Comparison of ENCODE assay signal across 19 mouse cellular contexts in the genomic region with DNA sequence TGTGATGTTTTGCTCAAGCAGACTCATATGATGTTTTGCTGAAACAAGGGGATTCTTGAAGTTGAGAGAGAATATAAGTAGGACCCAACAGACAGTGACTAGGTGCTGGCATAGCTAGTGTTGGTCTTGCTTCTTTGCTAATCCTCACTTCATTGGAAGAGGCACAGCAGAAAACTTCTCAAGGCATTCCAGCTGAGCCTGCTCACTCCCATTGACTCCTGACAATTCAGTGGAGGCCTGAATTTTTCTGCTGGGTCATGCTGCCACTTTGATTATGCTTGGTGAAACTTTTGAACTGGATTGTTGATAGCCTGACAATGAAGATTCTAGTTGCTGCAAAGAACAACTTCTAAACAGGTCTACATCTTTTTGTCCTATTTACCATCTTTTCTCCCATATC.
DNase-seq lines count a peak whose midpoint lies in the region; ATAC-seq lines count a peak whose summit lies in the region.
"Had no signal": no experiment of that assay in that cellular context is flagged by ENCODE, and none has a peak within 500 bp of the region (broad histone marks: within the 10 kb centered on the region; RNA-seq: fewer than 3 reads in every experiment).

No protein-coding gene starts in this region.

- no peak for DNase-seq in midbrain, embryonic 11.5 days (ENCODE audit: low spot score, missing footprints)
- DNase-seq in midbrain, embryonic 10.5 days (ENCODE audit: low spot score) = no peak
- DNase-seq: adrenal gland, adult 2 months; adrenal gland, adult 8-10 months; adrenal gland, postnatal 10 days; adrenal gland, postnatal 14 days; adrenal gland, postnatal 25 days; adrenal gland, postnatal 36 days; B cell, adult 2 months; cerebellum, adult 11 months; cerebellum, adult 11-12 months; cerebellum, adult 18-20 months had no signal

- peak; percentile 66 for ATAC-seq in midbrain, embryonic 11.5 days (ENCODE audit: low FRiP score)
- ATAC-seq in midbrain, embryonic 12.5 days (ENCODE audit: low FRiP score, low read depth) = peak; percentile 69; the same call in 1 of the 2 replicates
- no peak for ATAC-seq in midbrain, embryonic 15.5 days (replicated peaks)
- ATAC-seq: activated CD4-positive, CD25-positive, alpha-beta regulatory T cell, adult 4 months; CD4-positive, CD25-positive, alpha-beta regulatory T cell, adult 4 months; Patski had no signal

- H3K4me3 ChIP-seq in midbrain, embryonic 11.5 days (ENCODE audit: low read depth, low read length) = no peak overlapping the region
- H3K4me3 ChIP-seq in midbrain, embryonic 10.5 days = no peak overlapping the region
- H3K4me3 ChIP-seq in midbrain, embryonic 12.5 days = no peak overlapping the region
- H3K4me3 ChIP-seq in midbrain, embryonic 15.5 days = no peak overlapping the region

- H3K4me2 ChIP-seq in midbrain, embryonic 11.5 days = no peak overlapping the region
- H3K4me2 ChIP-seq in midbrain, embryonic 12.5 days (replicated peaks) = no peak overlapping the region
- H3K4me2 ChIP-seq in midbrain, embryonic 15.5 days = no peak overlapping the region

- H3K4me1 ChIP-seq in midbrain, embryonic 11.5 days (ENCODE audit: control insufficient read depth, insufficient read depth, low read length) = no peaks in the 10 kb centered on the region
- H3K4me1 ChIP-seq in midbrain, embryonic 10.5 days = no peaks in the 10 kb centered on the region
- H3K4me1 ChIP-seq in midbrain, embryonic 12.5 days = no peaks in the 10 kb centered on the region
- no peaks in the 10 kb centered on the region for H3K4me1 ChIP-seq in midbrain, embryonic 15.5 days

- H3K36me3 ChIP-seq in midbrain, embryonic 11.5 days (ENCODE audit: control insufficient read depth, insufficient read depth, low read length) = no peaks in the 10 kb centered on the region
- H3K36me3 ChIP-seq in midbrain, embryonic 10.5 days = no peaks in the 10 kb centered on the region
- H3K36me3 ChIP-seq in midbrain, embryonic 12.5 days = no peaks in the 10 kb centered on the region
- no peaks in the 10 kb centered on the region for H3K36me3 ChIP-seq in midbrain, embryonic 15.5 days (replicated peaks)
- H3K36me3 ChIP-seq: G1E had no signal

- H3K9ac ChIP-seq in midbrain, embryonic 11.5 days (ENCODE audit: low read length) = no peak overlapping the region
- H3K9ac ChIP-seq in midbrain, embryonic 12.5 days (replicated peaks) = no peak overlapping the region
- no peak overlapping the region for H3K9ac ChIP-seq in midbrain, embryonic 15.5 days

- H3K9me3 ChIP-seq in midbrain, embryonic 11.5 days (ENCODE audit: control insufficient read depth, low read length) = no peaks in the 10 kb centered on the region
- no peaks in the 10 kb centered on the region for H3K9me3 ChIP-seq in midbrain, embryonic 10.5 days (replicated peaks)
- no peaks in the 10 kb centered on the region for H3K9me3 ChIP-seq in midbrain, embryonic 12.5 days
- no peaks in the 10 kb centered on the region for H3K9me3 ChIP-seq in midbrain, embryonic 15.5 days
- H3K9me3 ChIP-seq: G1E had no signal

- no peaks in the 10 kb centered on the region for H3K27me3 ChIP-seq in midbrain, embryonic 11.5 days (ENCODE audit: control insufficient read depth, insufficient read depth, low read length)
- H3K27me3 ChIP-seq in midbrain, embryonic 10.5 days (ENCODE audit: low read depth, poor library complexity, severe bottlenecking) = no peaks in the 10 kb centered on the region
- H3K27me3 ChIP-seq in midbrain, embryonic 12.5 days = no peaks in the 10 kb centered on the region
- no peaks in the 10 kb centered on the region for H3K27me3 ChIP-seq in midbrain, embryonic 15.5 days (replicated peaks)
- H3K27me3 ChIP-seq: CH12.LX, Patski had no signal

- no peak overlapping the region for H3K27ac ChIP-seq in midbrain, embryonic 11.5 days (ENCODE audit: low read depth, low read length)
- no peak overlapping the region for H3K27ac ChIP-seq in midbrain, embryonic 10.5 days (replicated peaks)
- no peak overlapping the region for H3K27ac ChIP-seq in midbrain, embryonic 12.5 days (replicated peaks)
- no peak overlapping the region for H3K27ac ChIP-seq in midbrain, embryonic 15.5 days
